Comparison of ENCODE assay signal across 16 mouse cellular contexts in genomic region chr5:99591348-99591747, GRCm38 (mm10).
"Had no signal": no experiment of that assay in that cellular context is flagged by ENCODE, and none has a peak within 500 bp of the region (broad histone marks: within the 10 kb centered on the region; RNA-seq: fewer than 3 reads in every experiment).

No protein-coding gene starts in this region.

- DNase-seq: kidney, adult 11 months; kidney, adult 9 months; kidney, postnatal 4 days; left cerebral cortex, postnatal 4 days; lung, adult 18-20 months; retina, postnatal 1 day; right cerebral cortex, postnatal 4 days; spleen, adult 18-20 months; thymus, adult 18-20 months; thymus, postnatal 25 days had no signal

- H3K4me3 ChIP-seq: layer of hippocampus, adult 2 months; limb, embryonic 15.5 days; midbrain, embryonic 12.5 days had no signal

- H3K4me1 ChIP-seq: limb, embryonic 15.5 days; midbrain, embryonic 12.5 days had no signal

- H3K27ac ChIP-seq: kidney, postnatal 0 days; layer of hippocampus, adult 2 months; limb, embryonic 15.5 days; liver, embryonic 14.5 days; midbrain, embryonic 12.5 days had no signal

- ATAC-seq: midbrain, embryonic 16.5 days had no signal

- H3K4me2 ChIP-seq: limb, embryonic 15.5 days; midbrain, embryonic 12.5 days had no signal

- H3K9ac ChIP-seq: limb, embryonic 15.5 days; liver, embryonic 14.5 days; midbrain, embryonic 12.5 days had no signal

- H3K9me3 ChIP-seq: midbrain, embryonic 12.5 days had no signal

- H3K27me3 ChIP-seq: limb, embryonic 15.5 days had no signal

- H3K36me3 ChIP-seq: limb, embryonic 15.5 days; midbrain, embryonic 12.5 days had no signal
